Mouse (Mus musculus) intestine, postnatal 0 days (tissue): Measurements from ENCODE around the gene Alyref. TPM values are rescaled to one million over a fixed set of nuclear protein-coding genes. Genes with fewer than 3 reads are reported as not detected.

ENCODE experiments used
- ATAC-seq: fragments of 200-750 bp; cut with Nextera tagmentation; 2 replicates; pipeline ENCODE4 v1.8.0; 2017; ENCODE audit warnings: mild to moderate bottlenecking, moderate TSS enrichment, moderate library complexity
- H3K27ac ChIP-seq: fragments of 300-500 bp; sonication (generic); 2 replicates; pipeline ENCODE4 v1.5.1; 2014; ENCODE audit warnings: mild to moderate bottlenecking, low read depth, low read length, moderate library complexity
- H3K27me3 ChIP-seq: fragments of 300-500 bp; sonication (generic); replicated peaks from 2 replicates; pipeline ENCODE4 v1.6.1; 2014; ENCODE audit warnings: low read length, mixed read lengths; ENCODE audit not compliant: control insufficient read depth, insufficient read depth
- H3K36me3 ChIP-seq: fragments of 300-500 bp; sonication (generic); 2 replicates; pipeline ENCODE4 v1.6.1; 2014; ENCODE audit warnings: mild to moderate bottlenecking, moderate library complexity; ENCODE audit not compliant: control insufficient read depth, insufficient read depth
- H3K4me1 ChIP-seq: fragments of 300-500 bp; sonication (generic); replicated peaks from 2 replicates; pipeline ENCODE4 v1.6.1; 2014; ENCODE audit warnings: antibody characterized with exemption, low read length, mixed read lengths; ENCODE audit not compliant: control insufficient read depth, insufficient read depth
- H3K4me2 ChIP-seq: fragments of 300-500 bp; sonication (generic); replicated peaks from 2 replicates; pipeline ENCODE4 v1.6.1; 2014; ENCODE audit warnings: low read depth, mild to moderate bottlenecking, moderate library complexity
- H3K4me3 ChIP-seq: fragments of 300-500 bp; sonication (generic); 2 replicates; pipeline ENCODE4 v1.5.1; 2014; ENCODE audit warnings: low read depth, low read length
- H3K9ac ChIP-seq: fragments of 300-500 bp; sonication (generic); 2 replicates; pipeline ENCODE4 v1.6.1; 2014; ENCODE audit warnings: mild to moderate bottlenecking, low read depth, low read length
- H3K9me3 ChIP-seq: fragments of 300-500 bp; sonication (generic); 2 replicates; pipeline ENCODE4 v1.6.1; 2016; ENCODE audit warnings: mixed run types; ENCODE audit not compliant: control insufficient read depth
- CTCF ChIP-seq: sonication (generic); IDR thresholded peaks from 2 replicates; pipeline ENCODE4 v1.5.1; 2016; ENCODE audit warnings: low read depth, mild to moderate bottlenecking, control low read depth, antibody characterized with exemption, moderate library complexity
- WGBS: fragments of 180-500 bp; shearing (Covaris S2); extraction: QIAGEN DNeasy Blood & Tissue Kit; methylation state at CpG from one replicate; pipeline ENCODE4 v1.1.7; 2014; 5-methylcytosine and 5-hydroxymethylcytosine counted together
- polyA plus RNA-seq: library from polyadenylated mRNA; unstranded; fragments of >200 nt; fragmentation: Nextera tagmentation; extraction: Ambion mirVana; gene quantifications from 2 replicates; pipeline ENCODE4 v1.2.1, GENCODE M21; 2015

The Alyref gene
- polyA plus RNA-seq, 1 experiment from 2014 or later, result 226 TPM

GRCm38 (mm10) chr11:120609250-120609649 is 11.1 kb upstream of the Alyref start:
- Histone ChIP-seq H3K9ac (no peak overlapping the region), H3K27me3 (no peaks in the 10 kb centered on the region), H3K4me1 (no peaks in the 10 kb centered on the region; the same call in 1 of the 2 replicates), H3K27ac (no peak overlapping the region), H3K4me2 (0 out of 2 replicates have a peak overlapping the region, but pooled peaks have one; percentile 7), H3K9me3 (no peaks in the 10 kb centered on the region), H3K4me3 (no peak overlapping the region), H3K36me3 (peaks cover 55% of the 10 kb centered on the region)
- WGBS, result 22% methylated on average over 8 of the region's 8 CpGs
- ATAC-seq, result peak; percentile 41
- no peak for TF ChIP-seq CTCF

- 5% methylated on average over 45 of the region's 45 CpGs for WGBS
- no peak for TF ChIP-seq CTCF
- peak; percentile 25; the same call in 1 of the 2 replicates for ATAC-seq
- H3K36me3 ChIP-seq, result peaks cover 53% of the 10 kb centered on the region
- H3K27ac ChIP-seq, result no peak within 1 kb of the TSS
- H3K9me3 ChIP-seq, result no peaks in the 10 kb centered on the region
- no peaks in the 10 kb centered on the region; the same call in 1 of the 2 replicates for H3K4me1 ChIP-seq
- H3K4me2 ChIP-seq, result peak within 1 kb of the TSS; percentile 59
- H3K4me3 ChIP-seq, result peak within 1 kb of the TSS; percentile 14; the same call in 1 of the 2 replicates
- H3K9ac ChIP-seq, result peak within 1 kb of the TSS; percentile 27; the same call in 1 of the 2 replicates
- no peaks in the 10 kb centered on the region for H3K27me3 ChIP-seq
Observed at GRCm38 (mm10) chr11:120608241-120609034, 10.3 kb upstream of the Alyref start, which contains the start of gene Npb. TSS of gene Npb (plus strand) at chr11:120608477.

- H3K27ac ChIP-seq, result 0 out of 2 replicates have a peak overlapping the region, but pooled peaks have one; percentile 15
- no peak for TF ChIP-seq CTCF
- WGBS, result 69% methylated on average over 4 of the region's 4 CpGs
- H3K4me3 ChIP-seq, result no peak overlapping the region
- no peaks in the 10 kb centered on the region; the same call in 1 of the 2 replicates for H3K4me1 ChIP-seq
- no peak overlapping the region for H3K4me2 ChIP-seq
- H3K27me3 ChIP-seq, result no peaks in the 10 kb centered on the region
- H3K36me3 ChIP-seq, result peaks cover 52% of the 10 kb centered on the region
- no peak for ATAC-seq
- H3K9ac ChIP-seq, result no peak overlapping the region
- no peaks in the 10 kb centered on the region for H3K9me3 ChIP-seq
Observed at GRCm38 (mm10) chr11:120606764-120607163, 8.6 kb upstream of the Alyref start.

GRCm38 (mm10) chr11:120605667-120606066 is 7.5 kb upstream of the Alyref start:
- 87% methylated on average over 7 of the region's 7 CpGs for WGBS

GRCm38 (mm10) chr11:120603545-120603944 is 5.4 kb upstream of the Alyref start:
- WGBS, result 52% methylated on average over 2 of the region's 2 CpGs
- H3K27me3 ChIP-seq, result no peaks in the 10 kb centered on the region
- peaks cover 6% of the 10 kb centered on the region; the same call in 1 of the 2 replicates for H3K4me1 ChIP-seq
- peaks cover 31% of the 10 kb centered on the region for H3K36me3 ChIP-seq
- no peak overlapping the region for H3K4me2 ChIP-seq
- H3K9me3 ChIP-seq, result no peaks in the 10 kb centered on the region
- H3K4me3 ChIP-seq, result no peak overlapping the region
- TF ChIP-seq CTCF, result no peak
- H3K27ac ChIP-seq, result no peak overlapping the region
- H3K9ac ChIP-seq, result no peak overlapping the region
- ATAC-seq, result no peak

More at GRCm38 (mm10) chr11:120605667-120606066, 7.5 kb upstream of the Alyref start:
- H3K9ac ChIP-seq, result no peak overlapping the region
- no peaks in the 10 kb centered on the region for H3K9me3 ChIP-seq
- H3K4me2 ChIP-seq, result no peak overlapping the region
- peaks cover 41% of the 10 kb centered on the region for H3K36me3 ChIP-seq
- TF ChIP-seq CTCF, result no peak
- H3K4me3 ChIP-seq, result no peak overlapping the region
- H3K27me3 ChIP-seq, result no peaks in the 10 kb centered on the region
- H3K27ac ChIP-seq, result no peak overlapping the region
- no peak for ATAC-seq
- H3K4me1 ChIP-seq, result no peaks in the 10 kb centered on the region; the same call in 1 of the 2 replicates

GRCm38 (mm10) chr11:120600716-120601115 is 2.6 kb upstream of the Alyref start:
- WGBS, result 87% methylated on average over 3 of the region's 3 CpGs
- Histone ChIP-seq H3K27ac (no peak overlapping the region), H3K9me3 (no peaks in the 10 kb centered on the region), H3K4me2 (no peak overlapping the region), H3K9ac (no peak overlapping the region), H3K36me3 (peaks cover 34% of the 10 kb centered on the region), H3K4me3 (no peak overlapping the region), H3K4me1 (0 out of 2 replicates have a peak, but pooled peaks cover 6% of the 10 kb centered on the region), H3K27me3 (no peaks in the 10 kb centered on the region)
- ATAC-seq, result no peak
- TF ChIP-seq CTCF, result no peak
